In genomic region chr12:17289913-17290312, GRCm38 (mm10) we compare ENCODE assay signal across 27 mouse cellular contexts. TPM values are rescaled to one million over a fixed set of nuclear protein-coding genes. Genes with fewer than 3 reads are reported as not detected.
DNase-seq lines count a peak whose midpoint lies in the region; ATAC-seq and TF ChIP-seq lines count a peak whose summit lies in the region.
"Had no signal": no experiment of that assay in that cellular context is flagged by ENCODE, and none has a peak within 500 bp of the region (broad histone marks: within the 10 kb centered on the region; RNA-seq: fewer than 3 reads in every experiment).

No protein-coding gene starts in this region.

- no peak overlapping the region for H3K4me3 ChIP-seq in heart, postnatal 0 days (ENCODE audit: low read depth, low read length)
- no peak overlapping the region for H3K4me3 ChIP-seq in hindbrain, embryonic 11.5 days (ENCODE audit: low read depth, low read length)
- H3K4me3 ChIP-seq: embryonic facial prominence, embryonic 10.5 days; heart, embryonic 13.5 days; liver, embryonic 13.5 days; midbrain, embryonic 15.5 days; neural tube, embryonic 12.5 days had no signal

- no peak overlapping the region for H3K9ac ChIP-seq in heart, postnatal 0 days (replicated peaks; ENCODE audit: low read depth, low read length)
- no peak overlapping the region for H3K9ac ChIP-seq in hindbrain, embryonic 11.5 days (ENCODE audit: low read depth, low read length)
- H3K9ac ChIP-seq: forebrain, postnatal 0 days; heart, embryonic 13.5 days; liver, embryonic 13.5 days; midbrain, embryonic 15.5 days; neural tube, embryonic 12.5 days had no signal

- no peak overlapping the region for H3K4me2 ChIP-seq in heart, postnatal 0 days (ENCODE audit: low read depth, low read length)
- no peak overlapping the region for H3K4me2 ChIP-seq in hindbrain, embryonic 11.5 days (replicated peaks; ENCODE audit: low read depth, low read length)
- H3K4me2 ChIP-seq: heart, embryonic 13.5 days; liver, embryonic 13.5 days; midbrain, embryonic 15.5 days; neural tube, embryonic 12.5 days had no signal

- no peak for DNase-seq in heart, postnatal 0 days (ENCODE audit: low spot score)
- no peak for DNase-seq in heart, adult 18-20 months
- peak; percentile 8 to 46 for DNase-seq in kidney, postnatal 25 days
- no peak for DNase-seq in kidney, adult 18-20 months
- DNase-seq in lung, postnatal 10 days, result peak; percentile 63
- no peak for DNase-seq in hindbrain, embryonic 11.5 days (ENCODE audit: low spot score)
- DNase-seq in urinary bladder, adult 18-20 months (ENCODE audit: low spot score in 2 of 2), result no peak
- DNase-seq in left cerebral cortex, postnatal 4 days, result no peak
- DNase-seq: cerebellum, adult 8-10 months; forebrain, postnatal 0 days; gastrocnemius, postnatal 14 days; heart, adult 11 months; kidney, adult 8-10 months; layer of hippocampus, adult 9-11 months; liver, embryonic 13.5 days; right cerebral cortex, postnatal 14 days; spleen, adult 18-20 months; thymus, postnatal 36 days had no signal

- H3K36me3 ChIP-seq in heart, postnatal 0 days (replicated peaks; ENCODE audit: control insufficient read depth, insufficient read depth, low read length), result peaks cover 4% of the 10 kb centered on the region
- H3K36me3 ChIP-seq in hindbrain, embryonic 11.5 days (ENCODE audit: control insufficient read depth, insufficient read depth, low read length), result peaks cover 4% of the 10 kb centered on the region; the same call in 1 of the 2 replicates

- no peaks in the 10 kb centered on the region for H3K27me3 ChIP-seq in heart, postnatal 0 days (ENCODE audit: control insufficient read depth, insufficient read depth, low read length)
- H3K27me3 ChIP-seq in hindbrain, embryonic 11.5 days (ENCODE audit: control insufficient read depth, insufficient read depth, low read length), result no peaks in the 10 kb centered on the region
- H3K27me3 ChIP-seq: CH12.LX; heart, embryonic 13.5 days; liver, embryonic 13.5 days; midbrain, embryonic 15.5 days; neural tube, embryonic 12.5 days had no signal

- no peak for TF ChIP-seq EP300 in heart, postnatal 0 days (IDR thresholded peaks at IDR 0.05; ENCODE audit: low read depth)

- H3K27ac ChIP-seq in heart, postnatal 0 days (ENCODE audit: low read depth), result no peak overlapping the region
- H3K27ac ChIP-seq in hindbrain, embryonic 11.5 days (ENCODE audit: low read depth, low read length), result no peak overlapping the region
- H3K27ac ChIP-seq: embryonic facial prominence, embryonic 10.5 days; heart, embryonic 13.5 days; hindbrain, postnatal 0 days; liver, embryonic 13.5 days; macrophage; midbrain, embryonic 15.5 days; neural tube, embryonic 12.5 days had no signal

- peaks cover 16% of the 10 kb centered on the region; the same call in 1 of the 2 replicates for H3K4me1 ChIP-seq in heart, postnatal 0 days (ENCODE audit: control insufficient read depth, insufficient read depth)
- no peaks in the 10 kb centered on the region for H3K4me1 ChIP-seq in hindbrain, embryonic 11.5 days (replicated peaks; ENCODE audit: control insufficient read depth, insufficient read depth, low read length)
- H3K4me1 ChIP-seq: embryonic facial prominence, embryonic 10.5 days; liver, embryonic 13.5 days; midbrain, embryonic 15.5 days; neural tube, embryonic 12.5 days had no signal

- intact Hi-C loops in left cerebral cortex, postnatal 4 days (cut with DNase I), result no loop called here

- TF ChIP-seq CTCF in heart, postnatal 0 days (IDR thresholded peaks at IDR 0.05; ENCODE audit: low read depth), result no peak

- ATAC-seq in heart, postnatal 0 days (ENCODE audit: insufficient read depth, low read depth), result 0 out of 2 replicates have a peak, but pooled peaks have one; percentile 29
- no peak for ATAC-seq in hindbrain, embryonic 11.5 days (ENCODE audit: low FRiP score)
- ATAC-seq: forebrain, postnatal 0 days; hindbrain, postnatal 0 days; midbrain, embryonic 15.5 days had no signal

- H3K9me3 ChIP-seq in heart, postnatal 0 days (replicated peaks; ENCODE audit: control insufficient read depth, low read length), result no peaks in the 10 kb centered on the region
- H3K9me3 ChIP-seq in hindbrain, embryonic 11.5 days (ENCODE audit: control insufficient read depth, low read length), result no peaks in the 10 kb centered on the region
- H3K9me3 ChIP-seq: embryonic facial prominence, embryonic 10.5 days; G1E; heart, embryonic 13.5 days; liver, embryonic 13.5 days; midbrain, embryonic 15.5 days; neural tube, embryonic 12.5 days had no signal

- 32% methylated on average over 2 of the region's 2 CpGs for WGBS in heart, postnatal 0 days
- WGBS in hindbrain, embryonic 11.5 days, result 86% methylated on average over 2 of the region's 2 CpGs

RNA-seq across cellular contexts. Expression of gene Pdia6, which starts 23.6 kb away (rescaled TPM):
- total RNA-seq in heart, postnatal 0 days (2014; rRNA removed; ENCODE audit: low replicate concordance), result 52.7 and 106 TPM in 2 replicates
- polyA plus RNA-seq in heart, postnatal 0 days (2015; fragmentation: Nextera tagmentation; extraction: Ambion mirVana), result 129 and 164 TPM in 2 replicates
- 100 to 1,000 TPM in 1 of 2 experiments, 10 to 100 TPM in 1; 89.4 to 100 TPM for total RNA-seq in heart, adult 18-20 months (2021)
- polyA plus RNA-seq in hindbrain, embryonic 11.5 days (2014; fragmentation: Nextera tagmentation; extraction: Ambion mirVana), result 545 and 570 TPM in 2 replicates
- 100 to 1,000 TPM; 187 to 196 TPM for total RNA-seq in left cerebral cortex, postnatal 4 days (2021)

RNA-seq across cellular contexts. Expression of gene Atp6v1c2, which starts 39.2 kb away (rescaled TPM):
- not detected in 2 replicates for total RNA-seq in heart, postnatal 0 days (2014; rRNA removed; ENCODE audit: low replicate concordance)
- 0.12 and 0.38 TPM in 2 replicates for polyA plus RNA-seq in heart, postnatal 0 days (2015; fragmentation: Nextera tagmentation; extraction: Ambion mirVana)
- under 1 TPM in 1 of 2 experiments, not detected in 1; 0.85 TPM for total RNA-seq in heart, adult 18-20 months (2021)
- polyA plus RNA-seq in hindbrain, embryonic 11.5 days (2014; fragmentation: Nextera tagmentation; extraction: Ambion mirVana), result 0.43 and 1.0 TPM in 2 replicates
- 1 to 10 TPM; 1.6 to 2.5 TPM for total RNA-seq in left cerebral cortex, postnatal 4 days (2021)
- total RNA-seq: gastrocnemius, postnatal 14 days; hematopoietic stem cell, adult 5-6 weeks had no signal
- polyA plus RNA-seq: G1E; liver, embryonic 13.5 days; macrophage had no signal

RNA-seq across cellular contexts. Expression of gene Nol10, which starts 58.3 kb away (rescaled TPM):
- total RNA-seq in heart, postnatal 0 days (2014; rRNA removed; ENCODE audit: low replicate concordance), result 2.2 and 7.1 TPM in 2 replicates
- polyA plus RNA-seq in heart, postnatal 0 days (2015; fragmentation: Nextera tagmentation; extraction: Ambion mirVana), result 5.9 and 7.6 TPM in 2 replicates
- 1 to 10 TPM; 7.5 to 7.6 TPM for total RNA-seq in heart, adult 18-20 months (2021)
- polyA plus RNA-seq in hindbrain, embryonic 11.5 days (2014; fragmentation: Nextera tagmentation; extraction: Ambion mirVana), result 28.1 and 31.2 TPM in 2 replicates
- total RNA-seq in left cerebral cortex, postnatal 4 days (2021), result 10 to 100 TPM; 21.1 to 21.5 TPM

Comparison
In these comparisons a context has a peak if more than half of its experiments do, and no peak if none do; other contexts are left out.
1. DNase-seq: peak in kidney, postnatal 25 days (2 of 2) and lung, postnatal 10 days (single experiment); none in heart, postnatal 0 days (single experiment), heart, adult 18-20 months (0 of 2), kidney, adult 18-20 months (single experiment), hindbrain, embryonic 11.5 days (single experiment), urinary bladder, adult 18-20 months (0 of 2) and left cerebral cortex, postnatal 4 days (single experiment).